Mouse (Mus musculus) liver, embryonic 16.5 days (tissue): ENCODE data around the gene Ramp3. TPM values are rescaled to one million over a fixed set of nuclear protein-coding genes. Genes with fewer than 3 reads are reported as not detected.

Experiments
- ATAC-seq: fragments of 200-750 bp; cut with Nextera tagmentation; 2 replicates; pipeline ENCODE4 v1.8.0; 2017; ENCODE audit warnings: low read depth, mild to moderate bottlenecking, moderate number of reproducible peaks, moderate library complexity
- H3K27ac ChIP-seq: fragments of 300-500 bp; sonication (generic); 2 replicates; pipeline ENCODE4 v1.5.1; 2014; ENCODE audit warnings: mild to moderate bottlenecking, low read length
- H3K27me3 ChIP-seq: fragments of 300-500 bp; sonication (generic); 2 replicates; pipeline ENCODE4 v1.6.1; 2014; ENCODE audit warnings: low read depth, low read length, mixed read lengths; ENCODE audit not compliant: control insufficient read depth, insufficient read depth
- H3K36me3 ChIP-seq: fragments of 300-500 bp; sonication (generic); 2 replicates; pipeline ENCODE4 v1.6.1; 2014; ENCODE audit warnings: mild to moderate bottlenecking; ENCODE audit not compliant: control insufficient read depth, insufficient read depth
- H3K4me1 ChIP-seq: fragments of 300-500 bp; sonication (generic); 2 replicates; pipeline ENCODE4 v1.6.1; 2014; ENCODE audit warnings: low read depth, low read length, mixed read lengths; ENCODE audit not compliant: control insufficient read depth
- H3K4me2 ChIP-seq: fragments of 300-500 bp; sonication (generic); 2 replicates; pipeline ENCODE4 v1.6.1; 2014; ENCODE audit warnings: low read depth, low read length, mixed read lengths
- H3K4me3 ChIP-seq: fragments of 300-500 bp; sonication (generic); 2 replicates; pipeline ENCODE4 v1.5.1; 2014; ENCODE audit warnings: low read depth, mild to moderate bottlenecking, low read length
- H3K9ac ChIP-seq: fragments of 300-500 bp; sonication (generic); 2 replicates; pipeline ENCODE4 v1.6.1; 2014; ENCODE audit warnings: low read depth, low read length
- H3K9me3 ChIP-seq: fragments of 300-500 bp; sonication (generic); replicated peaks from 2 replicates; pipeline ENCODE4 v1.6.1; 2016; ENCODE audit warnings: low read length; ENCODE audit not compliant: control insufficient read depth
- WGBS: fragments of 180-500 bp; shearing (Covaris S2); extraction: QIAGEN DNeasy Blood & Tissue Kit; methylation state at CpG from one replicate; pipeline ENCODE4 v1.1.7; 2014; ENCODE audit not compliant: insufficient replicate concordance; 5-methylcytosine and 5-hydroxymethylcytosine counted together
- polyA plus RNA-seq: library from polyadenylated mRNA; unstranded; fragments of >200 nt; fragmentation: Nextera tagmentation; extraction: Ambion mirVana; gene quantifications from 2 replicates; pipeline ENCODE4 v1.2.1, GENCODE M21; 2015

The Ramp3 gene
- polyA plus RNA-seq, 1 experiment from 2014 or later, result 0.31 TPM

DNA sequence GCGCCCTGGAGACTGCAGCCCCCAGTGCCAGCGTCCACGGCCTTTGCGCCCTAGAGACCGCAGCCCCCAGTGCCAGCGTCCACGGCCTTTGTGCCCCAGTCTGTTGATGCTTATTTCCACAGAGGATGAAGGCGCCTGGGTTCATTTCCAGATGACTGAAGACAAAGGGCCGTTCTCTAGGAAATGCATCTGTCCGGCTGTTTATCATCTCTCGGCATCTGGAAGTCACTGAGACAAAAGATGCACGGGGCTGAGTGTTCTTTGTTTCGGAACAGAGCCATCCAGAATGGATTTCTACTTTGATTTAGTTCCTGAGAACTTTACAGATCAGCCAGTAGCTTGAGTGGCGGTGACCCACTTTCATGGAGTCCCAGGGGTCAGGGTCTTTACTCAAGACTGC lies 2.9 kb downstream of the Ramp3 start:
- Histone ChIP-seq H3K27me3 (no peaks in the 10 kb centered on the region; the same call in 1 of the 2 replicates), H3K9ac (no peak overlapping the region), H3K4me1 (no peaks in the 10 kb centered on the region; the same call in none of the 2 replicates), H3K27ac (no peak overlapping the region), H3K36me3 (no peaks in the 10 kb centered on the region), H3K9me3 (no peaks in the 10 kb centered on the region), H3K4me3 (no peak overlapping the region), H3K4me2 (no peak overlapping the region)
- ATAC-seq, result no peak
- WGBS, result 61% methylated on average over 14 of the region's 14 CpGs

DNA sequence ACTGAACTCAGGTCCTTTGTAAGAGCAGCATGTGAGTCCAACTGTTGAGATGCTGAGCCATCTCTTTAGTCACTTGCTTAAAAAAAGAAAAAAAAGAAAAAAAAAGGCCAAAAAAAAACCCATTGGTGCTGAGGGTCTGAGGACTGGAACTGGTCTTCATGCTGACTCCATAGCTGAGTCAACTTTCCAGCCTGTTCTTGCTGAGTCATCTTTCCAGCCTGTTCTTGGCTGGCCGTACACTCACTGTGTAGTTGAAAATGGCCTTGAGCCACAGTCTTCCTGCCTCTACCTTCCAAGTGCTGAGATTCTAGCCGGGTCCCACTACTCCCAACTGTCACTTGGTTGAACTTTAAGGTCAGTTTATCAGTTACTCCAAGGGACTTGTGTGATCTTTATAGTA lies 8.3 kb downstream of the Ramp3 start:
- no peak overlapping the region for H3K27ac ChIP-seq
- H3K4me1 ChIP-seq, result no peaks in the 10 kb centered on the region
- no peak overlapping the region for H3K4me3 ChIP-seq
- no peaks in the 10 kb centered on the region for H3K9me3 ChIP-seq
- no peak overlapping the region for H3K4me2 ChIP-seq
- WGBS, result 57% methylated on average over 2 of the region's 2 CpGs
- no peak overlapping the region for H3K9ac ChIP-seq
- no peak for ATAC-seq
- no peaks in the 10 kb centered on the region for H3K27me3 ChIP-seq
- H3K36me3 ChIP-seq, result no peaks in the 10 kb centered on the region

DNA sequence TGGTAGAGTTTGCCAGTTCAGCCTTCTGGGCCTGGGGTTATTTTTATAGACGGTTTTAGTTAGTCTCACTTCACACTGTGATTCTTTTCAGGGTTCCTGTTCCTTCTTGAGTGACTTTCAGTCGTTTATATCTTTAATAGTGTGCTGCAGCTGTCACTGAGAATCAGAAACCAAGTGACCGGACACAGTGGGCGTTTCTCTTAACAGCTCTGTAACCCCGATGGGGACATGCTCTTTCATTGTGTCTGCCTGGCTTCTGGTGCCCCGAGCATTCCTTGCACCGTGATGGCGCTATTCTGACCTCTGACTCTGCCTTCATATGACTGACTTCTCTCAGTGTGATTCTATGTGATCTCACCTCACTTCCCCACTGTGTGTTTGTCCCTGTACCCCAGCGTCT lies 10.7 kb downstream of the Ramp3 start:
- ATAC-seq, result no peak
- Histone ChIP-seq H3K9ac (no peak overlapping the region), H3K9me3 (no peaks in the 10 kb centered on the region), H3K4me2 (no peak overlapping the region), H3K36me3 (no peaks in the 10 kb centered on the region), H3K27me3 (no peaks in the 10 kb centered on the region), H3K27ac (no peak overlapping the region), H3K4me1 (no peaks in the 10 kb centered on the region), H3K4me3 (no peak overlapping the region)
- 53% methylated on average over 9 of the region's 9 CpGs for WGBS

GRCm38 (mm10) chr11:6670044-6670443 lies 11.7 kb downstream of the Ramp3 start:
- H3K27ac ChIP-seq, result no peak overlapping the region
- no peak overlapping the region for H3K4me2 ChIP-seq
- H3K9ac ChIP-seq, result no peak overlapping the region
- H3K4me1 ChIP-seq, result no peaks in the 10 kb centered on the region
- no peak overlapping the region for H3K4me3 ChIP-seq
- no peaks in the 10 kb centered on the region for H3K9me3 ChIP-seq
- no peak for ATAC-seq
- no peaks in the 10 kb centered on the region for H3K27me3 ChIP-seq
- H3K36me3 ChIP-seq, result no peaks in the 10 kb centered on the region
- 40% methylated on average over 2 of the region's 2 CpGs for WGBS

- Histone ChIP-seq H3K27me3 (no peaks in the 10 kb centered on the region), H3K36me3 (no peaks in the 10 kb centered on the region), H3K4me2 (no peak overlapping the region), H3K27ac (no peak overlapping the region), H3K4me3 (no peak overlapping the region), H3K9me3 (no peaks in the 10 kb centered on the region), H3K9ac (no peak overlapping the region), H3K4me1 (no peaks in the 10 kb centered on the region)
- WGBS, result 54% methylated on average over 4 of the region's 4 CpGs
- ATAC-seq, result no peak
Measured at GRCm38 (mm10) chr11:6670826-6671225, 12.5 kb downstream of the Ramp3 start.

DNA sequence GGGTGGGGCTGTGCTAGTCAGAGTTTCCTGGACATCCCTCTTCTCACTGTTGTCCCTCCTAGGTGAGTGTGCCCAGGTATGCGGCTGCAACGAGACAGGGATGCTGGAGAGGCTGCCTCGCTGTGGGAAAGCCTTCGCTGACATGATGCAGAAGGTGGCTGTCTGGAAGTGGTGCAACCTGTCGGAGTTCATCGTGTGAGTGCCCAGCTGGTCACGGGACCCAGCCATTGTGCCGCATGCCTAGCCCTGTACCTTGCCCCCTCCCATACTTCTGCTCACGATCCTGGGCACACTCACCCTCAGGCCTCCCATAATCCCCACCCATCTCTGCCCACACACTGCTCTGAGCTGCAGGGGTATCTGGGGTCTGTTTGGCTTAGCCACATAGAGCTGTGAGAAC lies 16.4 kb downstream of the Ramp3 start:
- no peak for ATAC-seq
- no peaks in the 10 kb centered on the region for H3K9me3 ChIP-seq
- H3K27me3 ChIP-seq, result no peaks in the 10 kb centered on the region
- no peak overlapping the region for H3K9ac ChIP-seq
- H3K4me1 ChIP-seq, result no peaks in the 10 kb centered on the region
- H3K27ac ChIP-seq, result no peak overlapping the region
- no peak overlapping the region for H3K4me2 ChIP-seq
- 71% methylated on average over 9 of the region's 9 CpGs for WGBS
- no peak overlapping the region for H3K4me3 ChIP-seq
- no peaks in the 10 kb centered on the region for H3K36me3 ChIP-seq

DNA sequence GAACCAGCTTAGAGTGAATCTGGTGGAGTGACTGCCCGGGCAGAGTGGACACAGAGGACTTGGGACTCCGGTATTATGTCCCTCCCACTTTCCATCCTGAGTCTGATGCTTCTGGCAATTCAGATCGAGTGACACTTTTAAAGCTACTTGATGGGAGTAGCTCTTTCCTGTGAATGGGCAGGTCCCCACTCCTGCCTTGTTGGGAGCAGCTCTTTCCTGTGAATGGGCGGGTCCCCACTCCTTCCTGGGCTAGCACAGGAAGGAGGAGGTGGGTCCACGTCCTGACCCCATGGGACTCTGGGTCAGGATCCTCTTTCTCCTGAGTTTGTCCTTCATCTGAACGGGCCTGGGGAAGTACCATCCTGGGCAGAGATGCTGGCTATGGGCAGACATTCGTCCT lies 17.1 kb downstream of the Ramp3 start:
- Histone ChIP-seq H3K4me1 (no peaks in the 10 kb centered on the region), H3K4me3 (no peak overlapping the region), H3K4me2 (no peak overlapping the region), H3K27ac (no peak overlapping the region), H3K9me3 (no peaks in the 10 kb centered on the region), H3K36me3 (no peaks in the 10 kb centered on the region), H3K9ac (no peak overlapping the region), H3K27me3 (no peaks in the 10 kb centered on the region)
- 32% methylated on average over 7 of the region's 7 CpGs for WGBS
- no peak for ATAC-seq

GRCm38 (mm10) chr11:6676641-6677040 lies 18.3 kb downstream of the Ramp3 start:
- no peaks in the 10 kb centered on the region for H3K27me3 ChIP-seq
- H3K36me3 ChIP-seq, result no peaks in the 10 kb centered on the region
- H3K4me1 ChIP-seq, result no peaks in the 10 kb centered on the region
- H3K27ac ChIP-seq, result no peak overlapping the region
- no peak overlapping the region for H3K9ac ChIP-seq
- ATAC-seq, result no peak
- 66% methylated on average over 9 of the region's 9 CpGs for WGBS
- H3K4me2 ChIP-seq, result no peak overlapping the region
- H3K9me3 ChIP-seq, result no peaks in the 10 kb centered on the region
- no peak overlapping the region for H3K4me3 ChIP-seq

DNA sequence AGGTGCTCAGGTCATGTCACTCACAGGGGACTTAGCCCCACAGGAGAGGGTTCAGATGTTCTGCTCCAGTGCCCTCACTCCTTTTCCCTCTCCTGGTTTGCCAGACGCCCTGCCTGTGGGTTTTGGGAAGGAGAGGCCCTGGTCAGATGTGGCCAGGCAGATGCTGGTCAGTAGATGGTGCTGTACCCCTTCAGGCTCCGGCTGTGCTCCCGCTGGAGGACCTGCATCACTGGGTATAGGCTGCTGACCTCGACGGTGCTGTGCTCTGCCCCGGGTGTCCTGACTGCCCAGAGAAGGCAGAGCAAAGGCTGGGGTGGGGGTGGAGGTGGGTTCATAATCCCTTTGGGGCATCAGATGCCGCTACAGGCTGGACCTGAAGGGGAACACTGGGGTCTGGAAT lies 19.2 kb downstream of the Ramp3 start:
- H3K27ac ChIP-seq, result no peak overlapping the region
- H3K9ac ChIP-seq, result no peak overlapping the region
- ATAC-seq, result no peak
- 24% methylated on average over 7 of the region's 7 CpGs for WGBS
- H3K4me1 ChIP-seq, result no peaks in the 10 kb centered on the region
- no peaks in the 10 kb centered on the region for H3K27me3 ChIP-seq
- H3K9me3 ChIP-seq, result no peaks in the 10 kb centered on the region
- no peak overlapping the region for H3K4me3 ChIP-seq
- H3K4me2 ChIP-seq, result no peak overlapping the region
- no peaks in the 10 kb centered on the region for H3K36me3 ChIP-seq
